Mouse (Mus musculus) T-helper 2 cell (primary cell): ENCODE measurements around the gene Gm13089.
"Not testable (repeated sequence)": the region's sequence is repeated elsewhere in the genome, so short reads cannot be mapped to it uniquely, and the experiment has no call there.

ENCODE experiments used
- in situ Hi-C: fragments of 300-600 bp; cut with MboI, MseI; formaldehyde crosslinking; loops from one replicate; pipeline ENCODE4 v1.15.1; 2025; ENCODE audit warnings: high pct_unique_total_duplicates

Gene Gm13089

DNA sequence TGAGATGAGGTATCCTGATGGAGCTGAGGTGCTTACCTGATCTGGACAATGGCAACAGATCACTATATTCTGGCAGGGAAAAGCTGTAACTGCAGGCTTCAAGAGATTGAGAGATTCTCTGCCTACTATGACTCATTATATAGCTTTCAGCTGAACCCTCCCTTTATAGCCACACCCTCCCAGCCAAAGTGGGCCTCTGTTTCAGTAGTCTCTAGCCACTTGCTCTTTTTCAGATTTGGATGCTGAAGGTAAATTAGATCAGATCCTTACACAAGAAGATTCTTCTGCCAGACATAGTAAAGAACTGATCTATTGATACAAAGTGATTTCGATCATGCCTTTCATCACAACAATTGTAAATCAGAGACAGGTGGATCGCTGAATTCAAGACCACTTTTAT lies at the start of gene Gm13089:
Gm13089 (minus strand) TSS at position 101 of the 400 bp plus-strand sequence.
- in situ Hi-C loops = no loop called here

DNA sequence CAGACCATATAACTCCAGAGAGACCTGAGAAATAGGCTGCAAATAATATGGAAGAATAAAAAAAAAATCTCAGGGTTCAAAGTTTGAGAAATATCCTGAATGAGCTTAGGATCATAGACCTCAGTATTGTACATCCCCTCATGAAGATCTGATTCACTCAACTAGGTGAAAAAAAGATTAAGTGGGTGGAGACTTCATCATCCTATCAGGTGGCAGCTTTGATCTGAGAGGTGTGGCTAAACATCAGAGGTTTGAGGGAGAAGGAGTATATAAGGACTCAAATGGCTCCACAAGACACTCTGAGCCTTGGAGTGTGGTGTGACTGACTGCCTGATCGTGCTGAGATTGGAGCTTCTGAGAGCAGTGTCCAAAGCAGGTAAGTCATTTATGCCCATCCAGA lies 16.6 kb upstream of the Gm13089 start, which contains the start of gene Gm13078:
Gm13078 (plus strand) TSS at position 301 of the 400 bp plus-strand sequence.
- in situ Hi-C loops = no loop called here

DNA sequence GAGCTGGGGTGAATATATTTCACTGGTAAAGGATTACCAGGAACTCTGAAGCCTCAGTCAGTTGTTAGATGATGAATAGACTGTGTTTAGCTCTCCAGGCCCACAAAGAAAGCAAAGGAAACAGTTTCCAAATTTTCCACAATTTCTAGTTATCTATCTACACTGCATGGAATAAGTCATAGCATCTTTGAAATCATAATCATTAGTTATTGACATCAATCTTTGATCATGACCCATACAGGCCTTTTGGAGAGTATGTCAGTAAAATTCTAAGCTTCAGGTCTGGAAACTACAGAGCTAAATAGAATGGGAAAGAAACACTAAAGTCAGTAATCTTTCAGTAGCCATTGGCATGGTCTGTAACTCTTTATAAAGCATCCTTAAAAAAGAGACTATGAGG lies 45.4 kb downstream of the Gm13089 start, which contains the start of gene Gm13088:
Gm13088 (minus strand) TSS at position 101 of the 400 bp plus-strand sequence.
- in situ Hi-C loops = not testable (repeated sequence)
